Mouse (Mus musculus) MEL (cell line): ENCODE data around the gene Akap13. TPM values are rescaled to one million over a fixed set of nuclear protein-coding genes. Genes with fewer than 3 reads are reported as not detected.

Experiments
- DNase-seq: peaks from one replicate; pipeline ENCODE4 v3.0.0; 2011; ENCODE audit warnings: low read depth, low spot score
- H3K27ac ChIP-seq: 2 replicates; pipeline ENCODE4 v1.5.1; 2012; ENCODE audit warnings: low read depth, mild to moderate bottlenecking, control low read depth, low read length, moderate library complexity; ENCODE audit not compliant: control insufficient read depth
- H3K27me3 ChIP-seq, 2 experiments: fragments of 150-350 bp in 1 of 2; sonication (generic) in 1 of 2; 2 replicates each; pipeline ENCODE4 v1.6.1; 2012; ENCODE audit warnings: low read length in 2 of 2, mild to moderate bottlenecking in 2 of 2, improper control_type of control experiment in 1 of 2, moderate library complexity in 1 of 2; ENCODE audit not compliant: insufficient read depth in 2 of 2, control insufficient read depth in 1 of 2
- H3K36me3 ChIP-seq, 2 experiments: 2 replicates each; pipeline ENCODE4 v1.6.1; 2012 to 2014; ENCODE audit warnings: low read length in 2 of 2, improper control_type of control experiment in 1 of 2, inconsistent platforms in 1 of 2, mild to moderate bottlenecking in 1 of 2; ENCODE audit not compliant: insufficient read depth in 2 of 2, control insufficient read depth in 1 of 2
- H3K4me1 ChIP-seq, 2 experiments: fragments of 150-350 bp in 1 of 2; sonication (generic) in 1 of 2; 2 replicates each; pipeline ENCODE4 v1.6.1; 2012; ENCODE audit warnings: low read length in 2 of 2, improper control_type of control experiment in 1 of 2, mild to moderate bottlenecking in 1 of 2; ENCODE audit not compliant: insufficient read depth in 2 of 2, control insufficient read depth in 1 of 2
- H3K4me3 ChIP-seq, 2 experiments: fragments of 150-350 bp in 1 of 2; sonication (generic) in 1 of 2; 2 replicates each; pipeline ENCODE4 v1.5.1; 2012; ENCODE audit warnings: low read depth in 2 of 2, low read length in 2 of 2, mild to moderate bottlenecking in 2 of 2, moderate library complexity in 2 of 2, control low read depth in 1 of 2, improper control_type of control experiment in 1 of 2; ENCODE audit not compliant: control insufficient read depth in 1 of 2, insufficient read depth in 1 of 2
- H3K79me2 ChIP-seq: 2 replicates; pipeline ENCODE4 v1.6.1; 2012; ENCODE audit warnings: mild to moderate bottlenecking, low read length, moderate library complexity; ENCODE audit not compliant: control insufficient read depth, poor library complexity, insufficient read depth
- H3K9ac ChIP-seq: 2 replicates; pipeline ENCODE4 v1.6.1; 2012; ENCODE audit warnings: low read depth, mild to moderate bottlenecking, control low read depth, low read length, moderate library complexity; ENCODE audit not compliant: control insufficient read depth, poor library complexity, severe bottlenecking
- H3K9me3 ChIP-seq: fragments of 150-350 bp; sonication (generic); replicated peaks from 2 replicates; pipeline ENCODE4 v1.6.1; 2012; ENCODE audit warnings: mild to moderate bottlenecking, low read length, improper control_type of control experiment, moderate library complexity; ENCODE audit not compliant: insufficient read depth
- CHD2 ChIP-seq: IDR thresholded peaks from 2 replicates; pipeline ENCODE4 v1.6.1; 2011; ENCODE audit warnings: low read length, improper control_type of control experiment
- ELF1 ChIP-seq: IDR thresholded peaks from 2 replicates; pipeline ENCODE4 v1.6.1; 2014; ENCODE audit warnings: low read depth, mild to moderate bottlenecking, inconsistent platforms, low read length, improper control_type of control experiment, moderate library complexity
- EP300 ChIP-seq, 2 experiments: IDR thresholded peaks; 2 replicates each; pipeline ENCODE4 v1.6.1; 2011; ENCODE audit warnings: improper control_type of control experiment in 2 of 2, low read length in 2 of 2, low read depth in 1 of 2, mild to moderate bottlenecking in 1 of 2
- JUND ChIP-seq: IDR thresholded peaks from 2 replicates; pipeline ENCODE4 v1.6.1; 2011; ENCODE audit warnings: low read depth, mild to moderate bottlenecking, improper control_type of control experiment, low read length
- MAFK ChIP-seq: IDR thresholded peaks from 2 replicates; pipeline ENCODE4 v1.6.1; 2011; ENCODE audit warnings: low read depth, mild to moderate bottlenecking, low read length, improper control_type of control experiment, borderline replicate concordance
- MAX ChIP-seq: IDR thresholded peaks from 2 replicates; pipeline ENCODE4 v1.6.1; 2011; ENCODE audit warnings: low read length, improper control_type of control experiment
- MAZ ChIP-seq: IDR thresholded peaks from 2 replicates; pipeline ENCODE4 v1.6.1; 2012; ENCODE audit warnings: low read depth, mild to moderate bottlenecking, inconsistent platforms, low read length, improper control_type of control experiment
- MYC ChIP-seq: IDR thresholded peaks from 2 replicates; pipeline ENCODE4 v1.6.1; 2011; ENCODE audit warnings: low read depth, mild to moderate bottlenecking, low read length, improper control_type of control experiment, moderate library complexity
- NELFE ChIP-seq: IDR thresholded peaks from 2 replicates; pipeline ENCODE4 v1.6.1; 2011; ENCODE audit warnings: low read depth, low read length, improper control_type of control experiment
- NRF1 ChIP-seq: IDR thresholded peaks from 2 replicates; pipeline ENCODE4 v1.6.1; 2014; ENCODE audit warnings: low read depth, mild to moderate bottlenecking, inconsistent platforms, low read length, improper control_type of control experiment, moderate library complexity; ENCODE audit not compliant: poor library complexity, insufficient read depth, severe bottlenecking
- POLR2AphosphoS2 ChIP-seq: IDR thresholded peaks from 2 replicates; pipeline ENCODE4 v1.6.1; 2011; ENCODE audit warnings: low read length, improper control_type of control experiment
- POLR2AphosphoS5 ChIP-seq: IDR thresholded peaks from 2 replicates; pipeline ENCODE4 v1.6.1; 2012; ENCODE audit warnings: low read depth, borderline replicate concordance, mild to moderate bottlenecking, inconsistent platforms, low read length, moderate library complexity, mixed read lengths
- RAD21 ChIP-seq: IDR thresholded peaks from 2 replicates; pipeline ENCODE4 v1.6.1; 2011; ENCODE audit warnings: mild to moderate bottlenecking, low read depth, low read length, improper control_type of control experiment
- RCOR1 ChIP-seq: IDR thresholded peaks from 2 replicates; pipeline ENCODE4 v1.6.1; 2012; ENCODE audit warnings: low read depth, mild to moderate bottlenecking, inconsistent platforms, low read length, improper control_type of control experiment
- SMC3 ChIP-seq: IDR thresholded peaks from 2 replicates; pipeline ENCODE4 v1.6.1; 2011; ENCODE audit warnings: low read depth, low read length, improper control_type of control experiment
- TAL1 ChIP-seq: IDR thresholded peaks from 2 replicates; pipeline ENCODE4 v1.6.1; 2012; ENCODE audit warnings: mild to moderate bottlenecking, inconsistent platforms, low read length, moderate library complexity, mixed read lengths
- TBP ChIP-seq: IDR thresholded peaks from 2 replicates; pipeline ENCODE4 v1.8.0; 2011; ENCODE audit warnings: low read depth, low read length, improper control_type of control experiment
- UBTF ChIP-seq: IDR thresholded peaks from 2 replicates; pipeline ENCODE4 v1.6.1; 2012; ENCODE audit warnings: low read depth, mild to moderate bottlenecking, inconsistent platforms, low read length, improper control_type of control experiment, moderate library complexity, borderline replicate concordance; ENCODE audit not compliant: insufficient read depth
- ZC3H11A ChIP-seq: IDR thresholded peaks from 2 replicates; pipeline ENCODE4 v1.6.1; 2012; ENCODE audit warnings: low read depth, mild to moderate bottlenecking, inconsistent platforms, low read length, improper control_type of control experiment
- ZKSCAN1 ChIP-seq: IDR thresholded peaks from 2 replicates; pipeline ENCODE4 v1.6.1; 2012; ENCODE audit warnings: low read depth, mild to moderate bottlenecking, inconsistent platforms, low read length, improper control_type of control experiment, moderate library complexity
- ZMIZ1 ChIP-seq: IDR thresholded peaks from 2 replicates; pipeline ENCODE4 v1.6.1; 2012; ENCODE audit warnings: low read depth, mild to moderate bottlenecking, inconsistent platforms, low read length, improper control_type of control experiment, moderate library complexity
- ZNF384 ChIP-seq: IDR thresholded peaks from 2 replicates; pipeline ENCODE4 v1.6.1; 2012; ENCODE audit warnings: low read depth, mild to moderate bottlenecking, inconsistent platforms, low read length, improper control_type of control experiment
- polyA plus RNA-seq, 2 experiments: library from polyadenylated mRNA; stranded (reverse) in 1 of 2; unstranded in 1 of 2; fragments of >175 nt in 1 of 2; fragments of >200 nt in 1 of 2; gene quantifications; 2 replicates each; pipeline versions ENCODE4 v1.2.1 to v1.2.4; 2012; ENCODE audit warnings: low replicate concordance in 2 of 2, low read depth in 1 of 2; ENCODE audit not compliant: insufficient read length in 2 of 2, insufficient read depth in 1 of 2, missing spikeins in 1 of 2
- total RNA-seq: library from RNA; depleted of rRNA; stranded (reverse); fragments of 300-350 nt; gene quantifications from 2 replicates; pipeline ENCODE4 v1.2.3, GENCODE M21; 2012

Akap13 gene
- total and polyA plus RNA-seq, 3 experiments: 4.1 to 4.5 TPM; not detected in 1

GRCm38 (mm10) chr7:75704862-75705261 is 249.5 kb downstream of the Akap13 start:
- Histone ChIP-seq H3K4me1 (no peaks in the 10 kb centered on the region), H3K27me3 (no peaks in the 10 kb centered on the region), H3K4me3 (no peak overlapping the region), H3K27ac (no peak overlapping the region), H3K79me2 (no peaks in the 10 kb centered on the region), H3K9me3 (no peaks in the 10 kb centered on the region), H3K36me3 (peaks cover 2% of the 10 kb centered on the region in 2 experiments; a peak in 2 of 4 replicates), H3K9ac (no peak overlapping the region)
- TF ChIP-seq MAZ (no peak), TAL1 (no peak), JUND (no peak), MAX (no peak), MYC (no peak), SMC3 (no peak), ZMIZ1 (no peak), UBTF (no peak), ELF1 (no peak), ZC3H11A (no peak)
- no peak for DNase-seq

DNA sequence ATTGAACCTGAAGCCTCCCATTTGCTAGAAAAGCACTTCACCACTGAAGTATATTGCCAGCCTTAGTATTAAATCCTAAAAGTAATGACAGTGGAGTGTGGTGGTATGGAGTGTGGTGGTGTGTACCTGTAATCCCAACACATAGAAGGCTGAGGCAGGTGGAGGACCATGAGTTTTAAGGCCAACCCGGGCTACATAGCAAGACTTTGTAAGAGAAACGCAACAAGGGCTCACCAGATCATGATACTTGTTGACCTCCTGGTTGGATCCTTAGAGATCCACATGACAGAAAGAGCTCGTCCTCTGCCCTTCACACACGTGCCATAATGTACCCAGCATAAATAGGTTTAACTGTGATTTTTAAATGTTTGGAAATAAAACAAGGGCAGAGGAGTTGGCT is 254.6 kb downstream of the Akap13 start:
- H3K36me3 ChIP-seq: peaks cover 2 to 22% of the 10 kb centered on the region in 2 experiments
- H3K27me3 ChIP-seq: no peaks in the 10 kb centered on the region
- H3K9me3 ChIP-seq: no peaks in the 10 kb centered on the region
- no peak for TF ChIP-seq RAD21
- TF ChIP-seq SMC3: no peak
- no peak for TF ChIP-seq POLR2AphosphoS2
- no peak for TF ChIP-seq TAL1
- no peak for TF ChIP-seq ZKSCAN1
- no peak for TF ChIP-seq ZNF384
- no peak for TF ChIP-seq POLR2AphosphoS5
- no peak for TF ChIP-seq NRF1
- TF ChIP-seq JUND: no peak
- TF ChIP-seq ZMIZ1: no peak
- no peak for TF ChIP-seq RCOR1
- no peak for TF ChIP-seq NELFE
- no peak for TF ChIP-seq EP300 (IDR thresholded peaks at IDR 0.05; ENCODE audit: low read depth in 1 of 2, low read length in 2 of 2)
- TF ChIP-seq TBP: no peak
- TF ChIP-seq MAFK: no peak
- no peak for TF ChIP-seq CHD2
- no peak for TF ChIP-seq MAZ
- H3K4me3 ChIP-seq: no peak overlapping the region
- peaks cover 12 to 21% of the 10 kb centered on the region in 2 experiments for H3K4me1 ChIP-seq
- H3K27ac ChIP-seq: no peak overlapping the region
- no peak for DNase-seq
- H3K9ac ChIP-seq: no peak overlapping the region
- no peaks in the 10 kb centered on the region for H3K79me2 ChIP-seq
